Mouse (Mus musculus): ENCODE results near the gene Daglb. TPM values are rescaled to one million over a fixed set of nuclear protein-coding genes. Genes with fewer than 3 reads are reported as not detected.

Daglb gene
- polyA plus RNA-seq, 1 experiment = 14.9 TPM

GRCm38 (mm10) chr5:143512305-143512704, 47.9 kb downstream of the Daglb start:
- Histone ChIP-seq H3K27me3 (ENCODE audit: control insufficient read depth, insufficient read depth, low read length) (no peaks in the 10 kb centered on the region), H3K4me1 (ENCODE audit: control insufficient read depth, insufficient read depth, insufficient read length) (no peaks in the 10 kb centered on the region), H3K4me3 (ENCODE audit: extremely low read depth, insufficient read depth, insufficient read length) (no peak overlapping the region), H3K27ac (ENCODE audit: insufficient read depth, low read length) (no peak overlapping the region), H3K36me3 (ENCODE audit: control insufficient read depth, insufficient read depth, low read length) (peaks cover 46% of the 10 kb centered on the region)
- TF ChIP-seq CTCF (IDR thresholded peaks at IDR 0.05; ENCODE audit: extremely low read depth, insufficient read depth, insufficient read length, insufficient replicate concordance) = no peak
- TF ChIP-seq POLR2A (IDR thresholded peaks at IDR 0.05; ENCODE audit: low read depth, low read length) = no peak
- no peak for DNase-seq (ENCODE audit: low read depth in 1 of 2, low spot score in 2 of 2)
- WGBS = 73% methylated on average over 4 of the region's 4 CpGs

DNA sequence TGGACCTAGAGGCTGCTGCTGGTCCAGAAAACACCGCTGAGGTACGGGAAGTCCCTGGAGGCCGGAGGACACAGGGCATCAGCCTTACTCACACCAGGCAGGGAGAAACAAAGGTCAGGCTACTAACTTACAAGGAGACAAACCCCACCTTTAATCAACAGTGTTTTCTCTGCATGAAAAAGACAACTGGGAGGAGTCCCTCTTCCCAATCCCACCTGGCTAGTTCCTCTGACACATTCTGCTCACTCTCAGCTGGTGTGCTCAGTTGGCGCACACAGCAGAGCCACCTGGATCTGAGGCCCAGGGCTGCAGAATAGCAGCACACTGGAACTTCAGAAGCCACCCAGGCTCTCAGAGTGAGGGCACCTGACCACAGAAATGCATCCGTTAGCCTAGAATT, 50.5 kb downstream of the Daglb start:
- DNase-seq (ENCODE audit: low read depth in 1 of 2, low spot score in 2 of 2) = no peak
- Histone ChIP-seq H3K36me3 (ENCODE audit: control insufficient read depth, insufficient read depth, low read length) (peaks cover 31% of the 10 kb centered on the region), H3K4me1 (ENCODE audit: control insufficient read depth, insufficient read depth, insufficient read length) (peaks cover 2% of the 10 kb centered on the region; the same call in 1 of the 2 replicates), H3K4me3 (ENCODE audit: extremely low read depth, insufficient read depth, insufficient read length) (no peak overlapping the region), H3K27ac (ENCODE audit: insufficient read depth, low read length) (no peak overlapping the region), H3K27me3 (ENCODE audit: control insufficient read depth, insufficient read depth, low read length) (no peaks in the 10 kb centered on the region)
- WGBS = 97% methylated on average over 5 of the region's 5 CpGs
- TF ChIP-seq CTCF (IDR thresholded peaks at IDR 0.05; ENCODE audit: extremely low read depth, insufficient read depth, insufficient read length, insufficient replicate concordance) (no peak), POLR2A (IDR thresholded peaks at IDR 0.05; ENCODE audit: low read depth, low read length) (no peak)

- Histone ChIP-seq H3K4me1 (ENCODE audit: control insufficient read depth, insufficient read depth, insufficient read length) (peaks cover 5% of the 10 kb centered on the region; the same call in 1 of the 2 replicates), H3K27me3 (ENCODE audit: control insufficient read depth, insufficient read depth, low read length) (no peaks in the 10 kb centered on the region), H3K27ac (ENCODE audit: insufficient read depth, low read length) (no peak overlapping the region), H3K36me3 (ENCODE audit: control insufficient read depth, insufficient read depth, low read length) (peaks cover 26% of the 10 kb centered on the region), H3K4me3 (ENCODE audit: extremely low read depth, insufficient read depth, insufficient read length) (no peak overlapping the region)
- TF ChIP-seq POLR2A (IDR thresholded peaks at IDR 0.05; ENCODE audit: low read depth, low read length) = no peak
- no peak for TF ChIP-seq CTCF (IDR thresholded peaks at IDR 0.05; ENCODE audit: extremely low read depth, insufficient read depth, insufficient read length, insufficient replicate concordance)
- 82% methylated on average over 11 of the region's 11 CpGs for WGBS
- DNase-seq (ENCODE audit: low read depth in 1 of 2, low spot score in 2 of 2) = no peak
Measured at GRCm38 (mm10) chr5:143517005-143517404, 52.6 kb downstream of the Daglb start.

GRCm38 (mm10) chr5:143517436-143517835, 53.1 kb downstream of the Daglb start:
- H3K27ac ChIP-seq (ENCODE audit: insufficient read depth, low read length) = no peak overlapping the region
- H3K36me3 ChIP-seq (ENCODE audit: control insufficient read depth, insufficient read depth, low read length) = peaks cover 23% of the 10 kb centered on the region
- no peak for DNase-seq (ENCODE audit: low read depth in 1 of 2, low spot score in 2 of 2)
- 60% methylated on average over 6 of the region's 6 CpGs for WGBS
- H3K27me3 ChIP-seq (ENCODE audit: control insufficient read depth, insufficient read depth, low read length) = no peaks in the 10 kb centered on the region
- H3K4me3 ChIP-seq (ENCODE audit: extremely low read depth, insufficient read depth, insufficient read length) = no peak overlapping the region
- H3K4me1 ChIP-seq (ENCODE audit: control insufficient read depth, insufficient read depth, insufficient read length) = peaks cover 5% of the 10 kb centered on the region; the same call in 1 of the 2 replicates
- TF ChIP-seq CTCF (IDR thresholded peaks at IDR 0.05; ENCODE audit: extremely low read depth, insufficient read depth, insufficient read length, insufficient replicate concordance) (no peak), POLR2A (IDR thresholded peaks at IDR 0.05; ENCODE audit: low read depth, low read length) (no peak)

DNA sequence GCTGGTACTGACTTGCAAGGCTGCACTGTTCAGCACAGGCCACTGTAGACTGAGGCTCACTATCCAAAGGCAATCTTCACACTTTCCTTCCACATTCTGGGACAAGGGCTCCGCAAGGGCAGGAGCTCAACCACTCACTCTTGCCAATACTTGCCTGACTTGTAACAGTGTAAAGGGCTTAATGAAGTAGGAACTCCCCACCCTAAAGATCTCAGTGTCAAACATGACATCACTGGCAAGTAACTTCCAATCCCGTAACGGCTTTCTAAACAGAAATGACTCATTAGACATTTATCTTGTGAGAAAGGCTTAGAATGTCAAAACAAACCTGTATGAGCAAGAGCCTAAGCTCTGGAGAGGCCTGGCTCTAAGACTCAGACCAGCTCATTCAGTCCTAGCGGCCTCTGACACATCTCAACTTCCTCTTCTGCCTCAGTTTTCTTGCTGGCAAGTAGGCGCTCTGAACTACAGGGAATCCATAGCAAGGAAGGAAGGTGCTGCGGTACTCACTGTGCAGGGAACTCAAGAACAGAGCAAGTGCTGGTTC, 53.7 kb downstream of the Daglb start:
- Histone ChIP-seq H3K36me3 (ENCODE audit: control insufficient read depth, insufficient read depth, low read length) (peaks cover 19% of the 10 kb centered on the region), H3K27ac (ENCODE audit: insufficient read depth, low read length) (peak overlapping the region; percentile 25; the same call in 1 of the 2 replicates), H3K27me3 (ENCODE audit: control insufficient read depth, insufficient read depth, low read length) (no peaks in the 10 kb centered on the region), H3K4me3 (ENCODE audit: extremely low read depth, insufficient read depth, insufficient read length) (no peak overlapping the region), H3K4me1 (ENCODE audit: control insufficient read depth, insufficient read depth, insufficient read length) (peaks cover 5% of the 10 kb centered on the region; the same call in 1 of the 2 replicates)
- TF ChIP-seq CTCF (IDR thresholded peaks at IDR 0.05; ENCODE audit: extremely low read depth, insufficient read depth, insufficient read length, insufficient replicate concordance) = no peak
- TF ChIP-seq POLR2A (IDR thresholded peaks at IDR 0.05; ENCODE audit: low read depth, low read length) = no peak
- 62% methylated on average over 6 of the region's 6 CpGs for WGBS
- DNase-seq (ENCODE audit: low read depth in 1 of 2, low spot score in 2 of 2) = no peak

- Histone ChIP-seq H3K4me1 (ENCODE audit: control insufficient read depth, insufficient read depth, insufficient read length) (peaks cover 13% of the 10 kb centered on the region; the same call in 1 of the 2 replicates), H3K27me3 (ENCODE audit: control insufficient read depth, insufficient read depth, low read length) (no peaks in the 10 kb centered on the region), H3K27ac (ENCODE audit: insufficient read depth, low read length) (no peak overlapping the region), H3K4me3 (ENCODE audit: extremely low read depth, insufficient read depth, insufficient read length) (no peak overlapping the region), H3K36me3 (ENCODE audit: control insufficient read depth, insufficient read depth, low read length) (peaks cover 4% of the 10 kb centered on the region)
- 18% methylated on average over 2 of the region's 2 CpGs for WGBS
- TF ChIP-seq POLR2A (IDR thresholded peaks at IDR 0.05; ENCODE audit: low read depth, low read length) (no peak), CTCF (IDR thresholded peaks at IDR 0.05; ENCODE audit: extremely low read depth, insufficient read depth, insufficient read length, insufficient replicate concordance) (no peak)
- DNase-seq (ENCODE audit: low read depth in 1 of 2, low spot score in 2 of 2) = no peak
Measured at GRCm38 (mm10) chr5:143520415-143520814, 56.0 kb downstream of the Daglb start.

DNA sequence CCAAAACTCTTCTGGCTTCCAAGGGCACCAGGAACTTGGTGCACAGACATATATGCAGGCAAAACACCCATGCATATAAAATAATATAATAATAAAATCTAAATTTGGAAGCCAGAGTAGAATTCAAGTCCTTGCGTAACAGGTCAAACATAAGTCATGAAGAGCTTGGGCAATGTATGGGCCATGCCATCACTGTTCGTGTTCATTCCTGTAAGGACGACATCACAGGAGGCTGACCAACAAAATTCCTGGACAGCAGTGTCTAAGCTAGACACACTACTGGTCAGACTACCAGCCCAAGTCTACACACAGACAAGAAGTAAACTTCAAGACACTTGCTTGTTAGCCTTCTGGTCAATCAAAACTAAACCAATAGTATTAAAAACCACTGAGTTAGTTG, 58.5 kb downstream of the Daglb start:
- no peak for DNase-seq (ENCODE audit: low read depth in 1 of 2, low spot score in 2 of 2)
- Histone ChIP-seq H3K4me3 (ENCODE audit: extremely low read depth, insufficient read depth, insufficient read length) (no peak overlapping the region), H3K27me3 (ENCODE audit: control insufficient read depth, insufficient read depth, low read length) (no peaks in the 10 kb centered on the region), H3K27ac (ENCODE audit: insufficient read depth, low read length) (no peak overlapping the region), H3K4me1 (ENCODE audit: control insufficient read depth, insufficient read depth, insufficient read length) (peaks cover 16% of the 10 kb centered on the region; the same call in 1 of the 2 replicates), H3K36me3 (ENCODE audit: control insufficient read depth, insufficient read depth, low read length) (no peaks in the 10 kb centered on the region)
- no peak for TF ChIP-seq CTCF (IDR thresholded peaks at IDR 0.05; ENCODE audit: extremely low read depth, insufficient read depth, insufficient read length, insufficient replicate concordance)
- no peak for TF ChIP-seq POLR2A (IDR thresholded peaks at IDR 0.05; ENCODE audit: low read depth, low read length)
- 87% methylated on average over 3 of the region's 3 CpGs for WGBS
